Mouse (Mus musculus): Measurements from ENCODE around the gene Pgm2l1. TPM values are rescaled to one million over a fixed set of nuclear protein-coding genes. Genes with fewer than 3 reads are reported as not detected.

The Pgm2l1 gene
- polyA plus RNA-seq, 1 experiment: 91.0 TPM

- peak; percentile 84 for TF ChIP-seq CTCF (IDR thresholded peaks at IDR 0.05; ENCODE audit: extremely low read depth, insufficient read depth, low read length)
- TF ChIP-seq POLR2A (IDR thresholded peaks at IDR 0.05; ENCODE audit: extremely low read depth, insufficient read depth, low read length): no peak
- Histone ChIP-seq H3K4me1 (ENCODE audit: control insufficient read depth, insufficient read depth, low read length) (no peaks in the 10 kb centered on the region), H3K27ac (ENCODE audit: insufficient read depth, low read length) (no peak overlapping the region), H3K4me3 (ENCODE audit: insufficient read depth, low read length) (no peak overlapping the region)
These were observed 98.3 kb downstream of the Pgm2l1 start for GRCm38 (mm10) chr7:100325482-100325881.

- no peak for TF ChIP-seq CTCF (IDR thresholded peaks at IDR 0.05; ENCODE audit: extremely low read depth, insufficient read depth, low read length)
- no peak for TF ChIP-seq POLR2A (IDR thresholded peaks at IDR 0.05; ENCODE audit: extremely low read depth, insufficient read depth, low read length)
- Histone ChIP-seq H3K4me1 (ENCODE audit: control insufficient read depth, insufficient read depth, low read length) (no peaks in the 10 kb centered on the region), H3K27ac (ENCODE audit: insufficient read depth, low read length) (no peak overlapping the region), H3K4me3 (ENCODE audit: insufficient read depth, low read length) (no peak overlapping the region)
These were observed 100.3 kb downstream of the Pgm2l1 start for GRCm38 (mm10) chr7:100327514-100327913.

Other genes with a start within 250 kb of the Pgm2l1 start
- 23.7 TPM in 2 replicates for gene Rnf169, start 246.9 kb upstream of the Pgm2l1 start, polyA plus RNA-seq (2012; rRNA removed)
- gene Chrdl2, start 221.2 kb upstream of the Pgm2l1 start, polyA plus RNA-seq (2012; rRNA removed): 0.61 and 0.68 TPM in 2 replicates
- 31.2 and 31.8 TPM in 2 replicates for gene Pold3, start 105.8 kb upstream of the Pgm2l1 start, polyA plus RNA-seq (2012; rRNA removed)
- 7.8 and 8.9 TPM in 2 replicates for gene Lipt2, start 68.1 kb upstream of the Pgm2l1 start, polyA plus RNA-seq (2012; rRNA removed)
- 0.44 and 0.57 TPM in 2 replicates for gene Kcne3, start 50.9 kb upstream of the Pgm2l1 start, polyA plus RNA-seq (2012; rRNA removed)
- 3.1 and 3.7 TPM in 2 replicates for gene P4ha3, start 58.1 kb downstream of the Pgm2l1 start, polyA plus RNA-seq (2012; rRNA removed)
- 17.6 and 19.6 TPM in 2 replicates for gene C2cd3, start 144.8 kb downstream of the Pgm2l1 start, polyA plus RNA-seq (2012; rRNA removed)
- 290 and 303 TPM in 2 replicates for gene Ppme1, start 144.9 kb downstream of the Pgm2l1 start, polyA plus RNA-seq (2012; rRNA removed)
- gene Ucp3, start 245.6 kb downstream of the Pgm2l1 start, polyA plus RNA-seq (2012; rRNA removed): 4.4 and 4.6 TPM in 2 replicates

Measured in cortical plate, adult 2 months (tissue).